Mouse (Mus musculus): Measurements from ENCODE around the gene Ruvbl2. TPM values are rescaled to one million over a fixed set of nuclear protein-coding genes. Genes with fewer than 3 reads are reported as not detected.
"Not testable (repeated sequence)": the region's sequence is repeated elsewhere in the genome, so short reads cannot be mapped to it uniquely, and the experiment has no call there.

Ruvbl2 gene
- total RNA-seq, 1 experiment from 2014 or later, result 177 TPM

DNA sequence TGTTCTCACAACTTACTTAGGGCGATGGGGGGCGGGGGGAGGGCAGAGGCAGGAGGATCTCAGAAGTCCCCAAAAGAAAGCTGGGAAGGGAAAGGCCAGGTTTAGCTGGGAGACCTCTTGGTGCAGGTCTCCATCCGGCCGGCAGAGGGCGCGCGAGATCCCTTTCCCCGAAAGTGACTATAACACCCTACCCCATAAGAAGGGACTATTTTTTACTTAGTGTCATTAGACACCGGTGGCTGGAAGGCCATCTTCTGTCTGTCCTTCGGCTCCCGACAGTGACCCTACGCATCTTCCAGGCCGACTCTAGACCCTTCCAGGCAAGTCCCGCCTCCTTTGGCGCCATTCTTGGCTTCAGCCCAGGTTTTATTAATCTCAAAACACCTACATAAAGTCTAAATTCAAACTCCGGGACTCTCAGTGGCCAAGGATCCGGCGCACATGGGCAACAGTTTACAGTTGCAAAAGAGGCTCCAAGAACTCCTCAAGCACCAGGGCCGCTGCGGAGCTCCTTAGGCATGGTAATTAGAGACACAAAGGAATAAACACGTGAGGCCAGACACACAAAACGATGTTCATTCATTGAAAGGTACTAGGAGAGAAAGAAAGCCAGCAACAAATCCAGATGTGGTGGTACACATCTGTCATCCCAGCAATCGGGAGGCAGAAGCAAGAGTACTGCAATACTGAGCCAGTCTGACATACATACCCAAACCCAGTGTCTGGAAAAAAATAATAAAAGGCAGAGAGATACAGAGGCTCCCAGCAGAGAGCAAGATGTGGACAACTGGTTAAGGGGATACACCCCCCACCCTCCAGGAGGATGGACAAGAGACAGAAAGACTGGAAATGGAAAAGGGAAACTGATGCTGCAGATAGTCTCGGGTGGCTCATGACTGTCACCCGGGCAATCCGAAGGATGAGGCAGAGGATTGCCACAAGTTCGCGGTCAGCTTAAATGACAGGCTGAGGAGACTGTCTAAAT, 32.5 kb downstream of the Ruvbl2 start, which contains the start of gene Kcna7:
Gene Kcna7 (plus strand): TSS at position 563 of the 985 bp plus-strand sequence.
- ATAC-seq (replicated peaks; ENCODE audit: low read depth, poor library complexity, severe bottlenecking), result peak; percentile 79

DNA sequence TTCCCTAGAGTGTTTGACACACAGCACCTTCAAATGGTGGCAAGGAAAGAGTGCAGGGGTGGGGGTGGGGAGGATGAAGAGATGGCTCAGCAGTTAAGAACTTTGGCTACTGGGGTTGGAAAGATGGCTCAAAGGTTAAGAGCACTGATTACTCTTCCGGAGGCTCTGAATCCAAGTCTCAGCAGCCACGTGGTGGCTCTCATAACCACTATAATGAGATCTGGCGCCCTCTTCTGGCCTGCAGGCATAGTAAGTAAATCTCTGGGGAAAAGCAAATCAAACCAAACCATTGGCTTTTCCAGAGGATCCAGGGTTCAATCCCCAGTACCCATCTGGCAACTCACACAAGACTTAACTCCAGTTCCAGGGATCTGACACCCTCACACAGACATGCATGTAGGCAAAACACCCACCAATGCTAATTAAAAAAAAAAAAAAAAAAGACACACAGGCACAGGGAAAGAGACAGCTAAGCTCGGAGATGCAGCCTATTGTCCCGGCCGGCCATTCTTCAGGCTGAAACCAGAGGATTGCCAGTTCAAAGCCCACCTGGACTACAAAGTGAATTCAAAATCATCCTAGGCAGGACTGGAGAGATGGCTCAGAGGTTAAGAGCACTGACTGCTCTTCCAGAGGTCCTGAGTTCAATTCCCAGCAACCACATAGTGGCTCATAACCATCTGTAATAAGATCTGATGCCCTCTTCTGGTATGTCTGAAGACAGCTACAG, 34.2 kb downstream of the Ruvbl2 start:
- peak; percentile 64 for ATAC-seq (replicated peaks; ENCODE audit: low read depth, poor library complexity, severe bottlenecking)

DNA sequence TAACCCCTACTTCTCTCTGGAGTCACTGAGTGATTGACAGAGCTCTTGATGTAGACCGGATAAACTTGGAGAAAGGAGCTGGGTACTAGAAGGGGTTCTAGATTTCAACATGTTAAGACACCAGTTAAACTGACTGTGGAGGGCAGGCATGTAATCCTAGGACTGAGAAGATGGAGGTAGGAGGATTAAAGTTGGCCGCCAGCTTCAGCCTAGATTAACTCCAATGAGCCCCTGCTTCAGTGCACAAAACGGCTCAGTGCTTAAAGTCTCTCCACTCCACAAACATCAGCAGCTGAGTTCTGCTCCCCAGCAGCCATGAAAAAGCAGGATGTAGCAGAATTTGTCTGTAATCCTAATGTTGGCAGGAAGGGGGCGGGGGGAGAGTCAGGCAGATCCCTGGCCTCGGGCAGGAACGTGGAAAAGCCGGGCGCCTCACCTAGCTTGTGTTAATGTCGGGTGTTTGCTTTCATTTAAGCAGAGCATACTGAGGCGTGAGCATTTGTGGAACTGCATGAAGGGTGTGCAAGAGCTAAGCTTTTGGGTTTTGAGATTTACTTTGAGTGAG, 36.3 kb downstream of the Ruvbl2 start:
- ATAC-seq (replicated peaks; ENCODE audit: low read depth, poor library complexity, severe bottlenecking), result no peak

DNA sequence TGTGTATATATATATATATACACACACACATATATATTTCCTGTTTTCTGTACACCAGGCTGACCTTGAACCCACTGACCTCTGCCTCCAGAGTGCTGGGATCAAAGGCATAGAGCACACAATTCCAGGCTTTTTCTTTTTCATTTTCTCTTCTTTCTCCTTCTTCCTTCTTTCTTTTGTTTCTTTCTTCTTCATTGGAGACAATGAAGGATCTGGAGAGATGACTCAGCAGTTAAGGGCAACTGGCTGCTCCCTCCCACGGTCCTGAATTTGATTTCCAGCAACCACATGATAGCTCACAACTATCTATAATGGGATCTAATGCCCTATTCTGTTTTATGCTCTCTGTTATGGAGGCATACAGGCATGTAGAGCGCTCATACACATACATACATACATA, 41.1 kb downstream of the Ruvbl2 start:
- ATAC-seq (replicated peaks; ENCODE audit: low read depth, poor library complexity, severe bottlenecking), result no peak

DNA sequence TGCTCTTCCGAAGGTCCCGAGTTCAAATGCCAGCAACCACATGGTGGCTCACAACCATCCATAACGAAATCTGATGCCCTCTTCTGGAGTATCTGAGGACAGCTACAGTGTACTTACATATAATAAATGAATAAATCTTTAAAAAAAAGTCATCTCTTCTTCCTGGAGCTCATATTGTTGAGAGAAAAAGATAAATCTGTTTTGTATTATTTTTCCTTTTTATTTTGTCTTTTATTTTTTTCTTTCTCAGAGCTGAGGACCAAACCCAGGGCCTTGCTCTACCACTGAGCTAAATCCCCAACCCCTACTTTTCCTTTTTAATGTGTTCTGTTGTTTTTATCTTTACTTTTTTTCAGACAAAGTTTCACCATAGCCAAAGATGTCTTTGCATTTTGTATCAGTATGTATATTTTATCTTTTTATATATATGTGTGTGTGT, 41.5 kb downstream of the Ruvbl2 start:
- ATAC-seq (replicated peaks; ENCODE audit: low read depth, poor library complexity, severe bottlenecking), result not testable (repeated sequence)

DNA sequence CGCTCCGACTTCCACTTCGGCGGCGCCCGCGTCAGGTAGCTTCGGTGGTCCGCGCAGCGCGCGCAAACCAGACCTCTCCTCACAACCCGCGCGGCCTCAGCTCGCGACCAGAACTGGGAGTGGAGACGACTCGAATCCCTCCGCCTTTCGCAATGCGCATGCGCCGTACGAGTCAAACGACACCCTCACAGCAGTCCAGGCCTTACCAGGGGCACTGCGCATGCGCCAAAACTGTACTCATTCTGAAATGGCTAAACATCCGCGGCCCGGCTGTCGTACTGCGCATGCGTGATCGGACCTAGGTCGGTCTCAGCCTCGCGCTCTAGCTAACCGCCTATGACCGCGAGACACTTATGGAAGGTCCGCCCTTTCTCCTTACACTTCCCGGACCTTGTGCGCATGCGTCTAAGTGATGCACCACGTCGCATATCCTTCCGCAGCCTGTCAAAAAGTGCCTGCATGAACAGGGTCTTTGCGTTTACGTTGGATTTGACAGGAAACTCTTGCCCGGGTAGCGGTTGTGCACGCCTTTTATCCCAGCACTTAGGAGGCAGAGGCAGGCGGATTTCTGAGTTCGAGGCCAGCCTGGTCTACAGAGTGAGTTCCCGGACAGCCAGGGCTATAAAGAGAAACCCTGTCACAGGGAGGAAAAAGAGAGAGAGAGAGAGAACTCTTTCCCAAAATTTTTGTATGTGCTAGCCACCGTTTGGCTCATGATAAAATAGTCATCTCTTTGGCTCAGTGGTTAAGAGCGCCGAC, 42.1 kb downstream of the Ruvbl2 start, which contains the start of gene Snrnp70:
Gene Snrnp70 (minus strand): TSS at position 165 of the 759 bp plus-strand sequence.
- peak; percentile 90 for ATAC-seq (replicated peaks; ENCODE audit: low read depth, poor library complexity, severe bottlenecking)

DNA sequence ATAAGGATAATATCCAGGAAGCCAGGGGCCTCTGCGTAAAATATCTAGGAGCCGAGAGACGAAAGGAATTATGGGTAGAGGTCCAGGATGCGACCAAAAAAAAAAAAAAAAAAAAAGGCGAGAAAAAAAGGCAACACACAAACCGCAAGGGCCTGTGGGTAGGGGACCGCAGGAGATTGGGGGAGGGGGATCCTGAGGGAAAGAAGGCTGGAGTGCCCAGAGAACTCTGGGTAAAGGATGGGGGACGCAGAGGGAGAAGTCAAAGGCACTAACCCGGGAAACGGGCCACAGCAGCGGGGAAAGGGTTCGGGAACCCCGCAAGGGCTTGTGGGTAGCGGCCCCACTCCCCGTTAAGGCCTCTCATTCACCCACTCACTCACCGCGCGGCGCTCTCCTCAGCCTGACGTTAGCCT, 42.8 kb downstream of the Ruvbl2 start:
- peak; percentile 64 for ATAC-seq (replicated peaks; ENCODE audit: low read depth, poor library complexity, severe bottlenecking)

DNA sequence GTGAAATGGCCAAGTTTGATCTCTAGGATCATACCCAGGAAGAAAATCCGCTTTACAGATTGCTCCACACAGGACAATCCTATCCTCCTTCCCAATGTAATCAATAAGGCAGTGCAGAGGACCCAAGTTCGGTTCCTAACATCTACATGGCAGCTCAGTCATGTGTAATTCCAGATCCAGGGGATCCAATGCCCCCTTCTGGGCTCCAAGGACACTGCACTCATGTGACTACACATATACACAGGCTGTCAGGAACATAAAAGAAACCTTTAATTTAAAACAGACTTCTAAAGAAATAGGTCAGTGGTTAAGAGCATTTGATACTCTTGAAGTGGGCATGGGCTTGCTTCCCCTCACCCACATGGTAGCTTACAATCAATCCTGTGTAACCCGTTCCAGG, 51.8 kb downstream of the Ruvbl2 start:
- no peak for ATAC-seq (replicated peaks; ENCODE audit: low read depth, poor library complexity, severe bottlenecking)

DNA sequence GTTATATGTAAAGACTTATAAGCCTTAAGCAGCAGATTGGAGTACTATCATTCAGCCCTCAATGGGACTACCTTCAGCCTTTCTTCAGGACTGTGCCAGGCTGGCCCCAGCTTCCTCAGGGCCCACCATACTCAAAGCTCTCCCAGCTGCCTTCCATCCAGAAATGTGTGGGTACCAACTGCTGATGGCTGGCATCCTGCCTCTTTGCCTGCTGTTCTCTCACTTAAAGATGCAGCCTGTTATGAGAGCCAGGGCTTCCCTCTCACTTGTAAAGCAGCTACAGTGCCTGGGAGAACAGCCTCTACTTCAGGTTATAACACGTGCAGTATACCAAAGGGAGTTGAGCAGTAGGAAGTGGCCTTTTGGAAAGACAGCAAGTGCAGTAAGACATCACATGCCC, 61.8 kb downstream of the Ruvbl2 start:
- no peak for ATAC-seq (replicated peaks; ENCODE audit: low read depth, poor library complexity, severe bottlenecking)

DNA sequence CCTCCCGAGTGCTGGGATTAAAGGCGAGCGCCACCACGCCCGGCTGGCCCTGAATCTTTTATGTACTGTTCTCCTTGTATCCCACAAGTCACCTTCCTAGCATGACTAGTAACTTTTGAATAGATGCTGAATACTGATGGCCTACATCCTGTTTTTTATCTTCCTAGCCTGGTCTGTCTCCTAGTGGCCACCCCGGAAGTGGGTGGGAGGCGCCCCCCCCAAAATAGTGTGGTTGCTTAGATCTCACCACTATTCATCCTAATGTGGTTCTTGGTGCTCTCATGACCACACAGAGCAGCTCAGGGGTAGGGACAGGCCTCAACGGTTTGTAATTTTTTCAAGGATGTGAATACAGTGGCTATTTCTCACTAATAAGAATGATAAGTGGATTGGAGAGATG, 63.3 kb downstream of the Ruvbl2 start:
- no peak for ATAC-seq (replicated peaks; ENCODE audit: low read depth, poor library complexity, severe bottlenecking)

DNA sequence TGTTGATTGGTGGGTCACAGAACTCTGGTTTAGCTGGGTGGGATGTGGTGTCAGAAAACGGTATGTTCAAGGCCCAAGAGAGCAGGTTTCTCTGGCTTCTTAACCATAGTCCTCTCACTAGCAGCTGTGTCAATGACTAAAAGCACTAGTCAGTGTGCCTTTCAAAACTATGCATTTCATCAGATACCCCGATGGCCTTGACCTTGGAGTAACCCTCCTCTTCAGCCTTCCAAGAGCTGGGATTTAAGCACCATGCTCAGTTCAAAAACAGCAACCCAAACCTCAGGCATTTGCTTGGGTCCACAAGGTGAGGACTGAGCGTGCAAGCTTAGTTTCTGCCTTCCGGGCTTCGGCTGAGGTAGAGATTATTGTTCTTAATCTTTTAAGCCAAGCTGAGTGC, 65.5 kb downstream of the Ruvbl2 start:
- no peak for ATAC-seq (replicated peaks; ENCODE audit: low read depth, poor library complexity, severe bottlenecking)

Other genes starting within 250 kb of the Ruvbl2 start
- 0.18 and 2.0 TPM in 2 replicates for gene Ccdc155, start 233.2 kb downstream of the Ruvbl2 start, total RNA-seq (2017)
- gene Dkkl1, start 225.9 kb downstream of the Ruvbl2 start, total RNA-seq (2017), result 6.7 and 17.4 TPM in 2 replicates
- 0.55 and 0.87 TPM in 2 replicates for gene Tead2, start 222.3 kb downstream of the Ruvbl2 start, total RNA-seq (2017)
- gene Cd37, start 199.0 kb downstream of the Ruvbl2 start, total RNA-seq (2017), result 28.9 and 41.4 TPM in 2 replicates
- not detected in 2 replicates for gene Slc6a16, start 197.0 kb downstream of the Ruvbl2 start, total RNA-seq (2017)
- not detected in 2 replicates for gene Slc6a21, start 160.6 kb downstream of the Ruvbl2 start, total RNA-seq (2017)
- gene Trpm4, start 104.3 kb downstream of the Ruvbl2 start, total RNA-seq (2017), result 3.1 and 3.4 TPM in 2 replicates
- gene Hrc, start 102.8 kb downstream of the Ruvbl2 start, total RNA-seq (2017), result 0.41 TPM in 1 of 2 replicates, not detected in the other
- not detected in 2 replicates for gene Ppfia3, start 71.1 kb downstream of the Ruvbl2 start, total RNA-seq (2017)
- gene Lin7b, start 67.5 kb downstream of the Ruvbl2 start, total RNA-seq (2017), result 1.9 TPM in 1 of 2 replicates, not detected in the other
- gene Snrnp70, start 42.4 kb downstream of the Ruvbl2 start, total RNA-seq (2017), result 451 and 564 TPM in 2 replicates
- not detected in 2 replicates for gene Kcna7, start 32.4 kb downstream of the Ruvbl2 start, total RNA-seq (2017)
- not detected in 2 replicates for gene Ntf5, start 24.4 kb downstream of the Ruvbl2 start, total RNA-seq (2017)
- not detected in 2 replicates for gene Lhb, start 17.3 kb downstream of the Ruvbl2 start, total RNA-seq (2017)
- 6.2 and 7.5 TPM in 2 replicates for gene Gys1, start 3.3 kb downstream of the Ruvbl2 start, total RNA-seq (2017)
- 650 and 699 TPM in 2 replicates for gene Ftl1, start 21.8 kb upstream of the Ruvbl2 start, total RNA-seq (2017)
- 34.0 and 35.6 TPM in 2 replicates for gene Bax, start 28.8 kb upstream of the Ruvbl2 start, total RNA-seq (2017)
- not detected in 2 replicates for gene Tulp2, start 43.8 kb upstream of the Ruvbl2 start, total RNA-seq (2017)
- not detected in 2 replicates for gene Gm45808, start 48.7 kb upstream of the Ruvbl2 start, total RNA-seq (2017)
- 11.8 and 13.4 TPM in 2 replicates for gene Dhdh, start 50.7 kb upstream of the Ruvbl2 start, total RNA-seq (2017)
- 296 and 342 TPM in 2 replicates for gene Nucb1, start 72.3 kb upstream of the Ruvbl2 start, total RNA-seq (2017)
- 122 and 193 TPM in 2 replicates for gene Ppp1r15a, start 88.2 kb upstream of the Ruvbl2 start, total RNA-seq (2017)
- not detected in 2 replicates for gene Plekha4, start 88.2 kb upstream of the Ruvbl2 start, total RNA-seq (2017)
- gene Hsd17b14, start 116.8 kb upstream of the Ruvbl2 start, total RNA-seq (2017), result not detected in 2 replicates
- 26.6 and 39.0 TPM in 2 replicates for gene Bcat2, start 132.1 kb upstream of the Ruvbl2 start, total RNA-seq (2017)
- not detected in 2 replicates for gene Fgf21, start 177.4 kb upstream of the Ruvbl2 start, total RNA-seq (2017)
- not detected in 2 replicates for gene Fut1, start 179.2 kb upstream of the Ruvbl2 start, total RNA-seq (2017)
- gene Izumo1, start 183.7 kb upstream of the Ruvbl2 start, total RNA-seq (2017), result 1.0 TPM in 1 of 2 replicates, not detected in the other
- gene Rasip1, start 189.4 kb upstream of the Ruvbl2 start, total RNA-seq (2017), result not detected in 2 replicates
- gene Mamstr, start 201.9 kb upstream of the Ruvbl2 start, total RNA-seq (2017), result under 0.01 TPM in 1 of 2 replicates, not detected in the other
- gene Fut2, start 228.3 kb upstream of the Ruvbl2 start, total RNA-seq (2017), result not detected in 2 replicates
- not detected in 2 replicates for gene Ntn5, start 245.9 kb upstream of the Ruvbl2 start, total RNA-seq (2017)